Mouse (Mus musculus) 3134 (cell line): Measurements from ENCODE around the gene Sema4c.

Source experiments
- DNase-seq: peaks from one replicate; pipeline ENCODE4 v3.0.0-alpha.2; 2011; ENCODE audit warnings: low spot score; ENCODE audit not compliant: insufficient read length; ENCODE audit errors: extremely low read depth

Gene Sema4c

GRCm38 (mm10) chr1:36558031-36558993 lies at the start of gene Sema4c:
Sema4c (minus strand) TSS chr1:36558349.
- DNase-seq, result no peak

- DNase-seq, result no peak
These were observed 48.8 kb upstream of the Sema4c start for GRCm38 (mm10) chr1:36606951-36607350.

- no peak for DNase-seq
These were observed 46.4 kb upstream of the Sema4c start for GRCm38 (mm10) chr1:36604254-36605156.

GRCm38 (mm10) chr1:36603361-36603760 lies 45.2 kb upstream of the Sema4c start:
- no peak for DNase-seq

- DNase-seq, result no peak
These were observed 44.1 kb upstream of the Sema4c start for GRCm38 (mm10) chr1:36602271-36602670.

GRCm38 (mm10) chr1:36598411-36598810 lies 40.3 kb upstream of the Sema4c start:
- DNase-seq, result no peak

- peak; percentile 40 for DNase-seq
These were observed 38.0 kb upstream of the Sema4c start for GRCm38 (mm10) chr1:36596114-36596513.

- DNase-seq, result no peak
These were observed 37.2 kb upstream of the Sema4c start for GRCm38 (mm10) chr1:36595167-36595931.

- no peak for DNase-seq
These were observed 35.0 kb upstream of the Sema4c start for GRCm38 (mm10) chr1:36593099-36593498.

GRCm38 (mm10) chr1:36591408-36591807 lies 33.3 kb upstream of the Sema4c start:
- no peak for DNase-seq

GRCm38 (mm10) chr1:36590664-36591063 lies 32.5 kb upstream of the Sema4c start:
- no peak for DNase-seq

GRCm38 (mm10) chr1:36589486-36589885 lies 31.3 kb upstream of the Sema4c start:
- no peak for DNase-seq

GRCm38 (mm10) chr1:36588476-36589450 lies 30.6 kb upstream of the Sema4c start:
- no peak for DNase-seq

- no peak for DNase-seq
These were observed 29.7 kb upstream of the Sema4c start for GRCm38 (mm10) chr1:36587860-36588259.

GRCm38 (mm10) chr1:36586288-36586687 lies 28.1 kb upstream of the Sema4c start:
- no peak for DNase-seq

GRCm38 (mm10) chr1:36583408-36584116 lies 25.4 kb upstream of the Sema4c start:
- DNase-seq, result no peak

GRCm38 (mm10) chr1:36582211-36582610 lies 24.1 kb upstream of the Sema4c start:
- DNase-seq, result no peak

GRCm38 (mm10) chr1:36581260-36581659 lies 23.1 kb upstream of the Sema4c start:
- no peak for DNase-seq
